Mouse (Mus musculus): ENCODE data around the gene Ephb2.

- TF ChIP-seq CTCF (IDR thresholded peaks at IDR 0.05; ENCODE audit: low read depth) (no peak), EP300 (optimal IDR thresholded peaks at IDR 0.05) (no peak)
Observed at GRCm38 (mm10) chr4:136833619-136834351, 2.0 kb downstream of the Ephb2 start.
